Mouse (Mus musculus): ENCODE data around the gene 4931414P19Rik. TPM values are rescaled to one million over a fixed set of nuclear protein-coding genes. Genes with fewer than 3 reads are reported as not detected.

Gene 4931414P19Rik
- polyA plus RNA-seq, 1 experiment = 5.2 TPM

DNA sequence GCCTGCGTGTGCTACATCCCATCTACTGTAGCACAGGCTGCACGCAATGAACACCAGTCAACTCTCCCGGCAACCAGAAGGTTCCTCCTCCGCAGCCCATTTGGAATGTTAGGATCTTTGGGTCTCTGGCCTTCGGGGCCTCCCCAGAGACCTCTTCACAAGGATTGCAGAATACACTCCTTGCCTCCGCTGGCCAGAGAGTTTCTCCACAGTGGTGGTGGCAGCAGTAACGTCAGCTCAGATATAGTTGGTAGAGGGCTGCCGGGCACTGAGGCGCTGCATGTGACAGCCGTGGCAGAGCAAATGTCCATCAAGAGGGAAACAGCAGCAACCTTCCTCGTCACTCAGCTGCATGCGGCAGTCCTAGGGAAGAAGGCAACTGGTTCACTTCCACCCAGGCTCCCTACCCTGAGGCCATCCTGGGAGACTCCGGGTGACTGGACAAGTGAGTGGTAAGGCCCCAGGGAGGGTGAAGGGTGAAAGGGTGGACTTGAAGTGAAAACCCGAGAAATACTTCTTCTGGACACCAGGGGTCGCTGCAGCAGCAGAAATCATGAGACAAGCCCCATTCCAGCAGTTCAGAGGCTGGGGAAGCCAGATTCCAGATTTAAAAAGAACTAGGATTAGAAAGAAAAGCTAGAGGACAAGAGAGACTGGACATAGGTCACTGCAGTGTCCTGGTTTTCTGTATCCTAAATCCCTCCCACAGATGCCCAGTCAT lies 36.9 kb downstream of the 4931414P19Rik start:
- H3K4me1 ChIP-seq (ENCODE audit: control insufficient read depth, insufficient read depth, low read length) = no peaks in the 10 kb centered on the region
- H3K4me3 ChIP-seq (ENCODE audit: insufficient read depth, low read length) = no peak overlapping the region
- TF ChIP-seq CTCF (IDR thresholded peaks at IDR 0.05; ENCODE audit: extremely low read depth, insufficient read depth, low read length) (peak; percentile 84), POLR2A (IDR thresholded peaks at IDR 0.05; ENCODE audit: extremely low read depth, insufficient read depth, low read length) (no peak)
- no peak overlapping the region for H3K27ac ChIP-seq (ENCODE audit: insufficient read depth, low read length)

DNA sequence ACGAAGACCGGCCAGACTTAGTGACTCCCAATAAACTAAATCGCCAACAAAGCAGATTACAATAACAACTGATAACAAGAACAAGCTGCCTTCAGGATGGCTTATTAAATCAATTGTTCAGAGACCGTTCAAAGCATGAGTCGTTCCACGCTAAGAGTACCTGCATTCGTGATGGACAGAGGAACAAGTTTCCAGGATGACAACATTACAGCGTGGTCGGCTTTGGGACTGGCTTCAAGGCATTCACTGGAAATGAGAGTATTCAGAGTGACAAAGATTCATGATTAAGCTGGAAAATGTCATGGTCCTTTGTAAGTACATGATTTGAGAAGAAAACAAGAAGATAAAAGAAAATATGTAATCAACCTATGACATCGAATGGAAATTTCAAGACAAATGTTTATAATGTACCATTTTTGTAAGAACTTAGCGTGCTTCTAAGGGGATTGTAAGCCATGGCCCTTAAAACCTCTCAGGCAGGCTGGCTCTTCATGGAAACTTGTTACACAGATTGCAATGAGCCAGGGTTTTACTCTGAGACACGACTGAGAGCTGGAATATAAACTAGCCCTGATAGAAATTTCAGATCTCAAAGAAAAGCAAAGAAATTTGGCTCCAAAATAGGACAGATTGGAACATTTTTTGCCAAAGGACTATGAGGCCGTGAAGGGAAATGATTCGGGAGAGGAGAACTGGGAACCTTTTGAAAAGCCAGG lies 45.1 kb downstream of the 4931414P19Rik start:
- no peak for TF ChIP-seq CTCF (IDR thresholded peaks at IDR 0.05; ENCODE audit: extremely low read depth, insufficient read depth, low read length)
- TF ChIP-seq POLR2A (IDR thresholded peaks at IDR 0.05; ENCODE audit: extremely low read depth, insufficient read depth, low read length) = no peak
- H3K4me3 ChIP-seq (ENCODE audit: insufficient read depth, low read length) = no peak overlapping the region
- no peaks in the 10 kb centered on the region for H3K4me1 ChIP-seq (ENCODE audit: control insufficient read depth, insufficient read depth, low read length)
- H3K27ac ChIP-seq (ENCODE audit: insufficient read depth, low read length) = no peak overlapping the region

DNA sequence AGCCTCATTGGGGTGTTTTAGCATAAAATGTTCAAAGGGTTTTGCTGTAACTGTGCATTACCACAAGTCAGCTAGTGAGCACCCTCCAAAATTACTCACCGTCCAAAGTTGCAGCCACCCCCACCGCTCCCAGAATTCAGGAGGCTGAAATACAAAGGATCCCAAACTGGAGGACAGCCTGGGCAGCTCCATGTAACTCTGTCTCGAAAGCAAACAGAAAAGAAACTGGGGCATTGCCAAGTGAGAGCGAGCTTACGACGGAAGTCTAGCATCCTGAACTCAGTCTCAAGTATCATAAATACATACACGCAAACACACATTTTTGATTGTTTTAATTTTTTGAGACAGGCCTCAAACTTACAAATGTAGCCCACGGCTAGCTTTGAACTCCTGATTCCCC lies 48.5 kb downstream of the 4931414P19Rik start:
- Histone ChIP-seq H3K27ac (ENCODE audit: insufficient read depth, low read length) (no peak overlapping the region), H3K4me3 (ENCODE audit: insufficient read depth, low read length) (no peak overlapping the region), H3K4me1 (ENCODE audit: control insufficient read depth, insufficient read depth, low read length) (no peaks in the 10 kb centered on the region)
- TF ChIP-seq POLR2A (IDR thresholded peaks at IDR 0.05; ENCODE audit: extremely low read depth, insufficient read depth, low read length) (no peak), CTCF (IDR thresholded peaks at IDR 0.05; ENCODE audit: extremely low read depth, insufficient read depth, low read length) (no peak)

- peak within 1 kb of the TSS; percentile 50 for H3K4me3 ChIP-seq (ENCODE audit: insufficient read depth, low read length)
These were observed 51.6 kb downstream of the 4931414P19Rik start, which contains the start of gene Haus4 for GRCm38 (mm10) chr14:54553975-54554769. Gene Haus4 (minus strand): TSS chr14:54554616.

DNA sequence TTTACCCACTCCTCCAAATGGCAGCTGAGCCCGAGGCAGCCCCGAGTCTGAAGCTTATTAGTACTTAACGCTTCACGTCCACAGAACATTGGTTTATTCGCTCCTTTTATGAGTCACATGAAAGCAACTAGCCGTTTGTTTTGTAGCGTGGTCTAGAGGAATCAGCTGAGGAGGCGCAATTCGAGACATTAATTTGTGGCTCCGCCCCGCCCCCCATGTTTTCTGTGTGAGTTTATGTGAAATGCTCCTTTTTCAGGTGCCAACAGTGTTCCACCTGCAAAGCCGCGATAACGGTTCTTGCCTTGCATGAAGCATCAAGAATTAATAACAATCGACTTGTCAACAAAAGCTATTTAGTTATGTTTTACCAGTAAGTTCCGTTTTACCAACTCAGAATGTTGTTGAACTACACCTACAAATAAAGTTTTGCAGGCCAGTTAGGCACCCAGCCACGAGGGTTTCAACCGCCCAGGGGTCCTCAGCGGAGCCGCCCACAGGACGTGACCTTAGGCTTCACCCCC lies 52.3 kb downstream of the 4931414P19Rik start:
- Histone ChIP-seq H3K27ac (ENCODE audit: insufficient read depth, low read length) (peak overlapping the region; percentile 18; the same call in 1 of the 2 replicates), H3K4me1 (ENCODE audit: control insufficient read depth, insufficient read depth, low read length) (no peaks in the 10 kb centered on the region), H3K4me3 (ENCODE audit: insufficient read depth, low read length) (peak overlapping the region; percentile 50)
- TF ChIP-seq CTCF (IDR thresholded peaks at IDR 0.05; ENCODE audit: extremely low read depth, insufficient read depth, low read length) (no peak), POLR2A (IDR thresholded peaks at IDR 0.05; ENCODE audit: extremely low read depth, insufficient read depth, low read length) (no peak)

More at GRCm38 (mm10) chr14:54553975-54554769, 51.6 kb downstream of the 4931414P19Rik start, which contains the start of gene Haus4:
- no peaks in the 10 kb centered on the region for H3K4me1 ChIP-seq (ENCODE audit: control insufficient read depth, insufficient read depth, low read length)
- TF ChIP-seq POLR2A (IDR thresholded peaks at IDR 0.05; ENCODE audit: extremely low read depth, insufficient read depth, low read length) (0 out of 2 replicates have a peak, but pooled peaks have one; percentile 8), CTCF (IDR thresholded peaks at IDR 0.05; ENCODE audit: extremely low read depth, insufficient read depth, low read length) (peak; percentile 25; the same call in 1 of the 2 replicates)
- H3K27ac ChIP-seq (ENCODE audit: insufficient read depth, low read length) = peak within 1 kb of the TSS; percentile 18; the same call in 1 of the 2 replicates

- TF ChIP-seq POLR2A (IDR thresholded peaks at IDR 0.05; ENCODE audit: extremely low read depth, insufficient read depth, low read length) = no peak
- TF ChIP-seq CTCF (IDR thresholded peaks at IDR 0.05; ENCODE audit: extremely low read depth, insufficient read depth, low read length) = no peak
- Histone ChIP-seq H3K27ac (ENCODE audit: insufficient read depth, low read length) (no peak overlapping the region), H3K4me1 (ENCODE audit: control insufficient read depth, insufficient read depth, low read length) (no peaks in the 10 kb centered on the region), H3K4me3 (ENCODE audit: insufficient read depth, low read length) (no peak overlapping the region)
These were observed 61.1 kb downstream of the 4931414P19Rik start for GRCm38 (mm10) chr14:54544703-54545102.

DNA sequence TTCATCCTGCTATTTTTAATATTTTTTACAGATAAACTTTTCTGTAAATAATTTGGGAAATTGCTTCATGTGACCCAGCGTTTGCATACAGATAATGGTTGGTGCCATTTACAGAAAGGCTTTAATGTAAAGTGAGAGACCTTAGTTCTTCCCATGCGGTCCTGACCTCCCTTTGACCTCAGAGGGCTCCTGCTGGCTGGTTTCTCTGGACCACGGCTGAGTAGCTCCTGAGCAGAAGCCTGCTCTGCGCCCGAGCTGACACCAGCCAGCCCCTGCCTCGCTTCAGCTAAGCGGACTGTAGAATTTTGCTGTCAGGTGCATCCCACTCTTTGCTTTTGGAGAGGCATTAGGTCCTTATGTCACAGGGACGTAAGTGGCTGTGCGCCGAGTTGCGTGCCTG lies 65.0 kb downstream of the 4931414P19Rik start:
- Histone ChIP-seq H3K4me3 (ENCODE audit: insufficient read depth, low read length) (no peak overlapping the region), H3K27ac (ENCODE audit: insufficient read depth, low read length) (no peak overlapping the region), H3K4me1 (ENCODE audit: control insufficient read depth, insufficient read depth, low read length) (no peaks in the 10 kb centered on the region)
- TF ChIP-seq CTCF (IDR thresholded peaks at IDR 0.05; ENCODE audit: extremely low read depth, insufficient read depth, low read length) (no peak), POLR2A (IDR thresholded peaks at IDR 0.05; ENCODE audit: extremely low read depth, insufficient read depth, low read length) (no peak)

DNA sequence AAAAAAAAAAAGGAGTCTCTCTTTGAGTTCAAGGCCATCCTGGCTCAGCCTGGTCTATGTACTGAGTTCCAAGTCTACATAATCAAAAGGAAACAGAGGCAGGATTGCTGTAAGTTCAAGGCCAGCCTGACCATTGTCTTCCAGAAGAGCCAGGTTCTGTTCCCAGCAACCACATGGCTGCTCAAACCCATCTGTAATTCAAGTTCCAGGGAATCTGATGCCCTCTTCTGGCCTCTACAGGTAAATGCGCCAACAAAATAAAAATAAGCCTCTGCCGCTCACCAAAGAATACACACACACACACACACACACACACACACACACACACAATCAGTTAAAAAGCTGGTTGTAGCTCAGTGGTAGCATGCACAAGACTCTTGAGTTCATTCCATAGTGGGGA lies 67.2 kb downstream of the 4931414P19Rik start:
- no peak overlapping the region for H3K27ac ChIP-seq (ENCODE audit: insufficient read depth, low read length)
- no peak overlapping the region for H3K4me3 ChIP-seq (ENCODE audit: insufficient read depth, low read length)
- TF ChIP-seq POLR2A (IDR thresholded peaks at IDR 0.05; ENCODE audit: extremely low read depth, insufficient read depth, low read length) (no peak), CTCF (IDR thresholded peaks at IDR 0.05; ENCODE audit: extremely low read depth, insufficient read depth, low read length) (no peak)
- no peaks in the 10 kb centered on the region for H3K4me1 ChIP-seq (ENCODE audit: control insufficient read depth, insufficient read depth, low read length)

Other genes with a start within 250 kb of the 4931414P19Rik start
- 69.0 and 71.1 TPM in 2 replicates for gene Oxa1l, start 245.2 kb downstream of the 4931414P19Rik start, polyA plus RNA-seq (2012; rRNA removed)
- 2.5 and 3.1 TPM in 2 replicates for gene Slc7a7, start 188.2 kb downstream of the 4931414P19Rik start, polyA plus RNA-seq (2012; rRNA removed)
- 118 and 128 TPM in 2 replicates for gene Mrpl52, start 179.1 kb downstream of the 4931414P19Rik start, polyA plus RNA-seq (2012; rRNA removed)
- 11.0 and 11.5 TPM in 2 replicates for gene Mmp14, start 174.4 kb downstream of the 4931414P19Rik start, polyA plus RNA-seq (2012; rRNA removed)
- 33.0 and 33.3 TPM in 2 replicates for gene Lrp10, start 141.9 kb downstream of the 4931414P19Rik start, polyA plus RNA-seq (2012; rRNA removed)
- 6.0 and 7.9 TPM in 2 replicates for gene Rem2, start 129.9 kb downstream of the 4931414P19Rik start, polyA plus RNA-seq (2012; rRNA removed)
- 52.6 and 54.8 TPM in 2 replicates for gene Prmt5, start 88.5 kb downstream of the 4931414P19Rik start, polyA plus RNA-seq (2012; rRNA removed)
- 3.7 and 3.8 TPM in 2 replicates for gene Haus4, start 51.4 kb downstream of the 4931414P19Rik start, polyA plus RNA-seq (2012; rRNA removed)
- 2.3 and 3.0 TPM in 2 replicates for gene Ajuba, start 28.4 kb downstream of the 4931414P19Rik start, polyA plus RNA-seq (2012; rRNA removed)
- 181 and 197 TPM in 2 replicates for gene Psmb5, start 12.0 kb upstream of the 4931414P19Rik start, polyA plus RNA-seq (2012; rRNA removed)
- gene Psmb11, start 15.4 kb upstream of the 4931414P19Rik start, polyA plus RNA-seq (2012; rRNA removed) = 0.17 and 0.23 TPM in 2 replicates
- not detected in 2 replicates for gene Gm17606, start 35.0 kb upstream of the 4931414P19Rik start, polyA plus RNA-seq (2012; rRNA removed)
- 13.3 and 18.6 TPM in 2 replicates for gene Cdh24, start 35.4 kb upstream of the 4931414P19Rik start, polyA plus RNA-seq (2012; rRNA removed)
- gene 1700123O20Rik, start 80.2 kb upstream of the 4931414P19Rik start, polyA plus RNA-seq (2012; rRNA removed) = 35.1 and 37.9 TPM in 2 replicates
- gene Acin1, start 80.9 kb upstream of the 4931414P19Rik start, polyA plus RNA-seq (2012; rRNA removed) = 169 and 194 TPM in 2 replicates
- 0.04 and 0.06 TPM in 2 replicates for gene Gm29776, start 92.8 kb upstream of the 4931414P19Rik start, polyA plus RNA-seq (2012; rRNA removed)
- gene Cebpe, start 106.2 kb upstream of the 4931414P19Rik start, polyA plus RNA-seq (2012; rRNA removed) = 0.09 TPM in 1 of 2 replicates, not detected in the other
- gene Slc7a8, start 176.0 kb upstream of the 4931414P19Rik start, polyA plus RNA-seq (2012; rRNA removed) = 51.3 and 54.7 TPM in 2 replicates
- not detected in 2 replicates for gene Rnf212b, start 208.1 kb upstream of the 4931414P19Rik start, polyA plus RNA-seq (2012; rRNA removed)